Mouse (Mus musculus) spleen, adult 18-20 months (tissue): ENCODE data around the gene Wwc2.

Source experiments
- DNase-seq, 2 experiments: peaks; one replicate each; pipeline ENCODE4 v3.0.0; 2022; ENCODE audit warnings: mixed read lengths in 2 of 2

The Wwc2 gene

GRCm38 (mm10) chr8:47989211-47989610 lies 1.5 kb downstream of the Wwc2 start:
- no peak for DNase-seq

DNA sequence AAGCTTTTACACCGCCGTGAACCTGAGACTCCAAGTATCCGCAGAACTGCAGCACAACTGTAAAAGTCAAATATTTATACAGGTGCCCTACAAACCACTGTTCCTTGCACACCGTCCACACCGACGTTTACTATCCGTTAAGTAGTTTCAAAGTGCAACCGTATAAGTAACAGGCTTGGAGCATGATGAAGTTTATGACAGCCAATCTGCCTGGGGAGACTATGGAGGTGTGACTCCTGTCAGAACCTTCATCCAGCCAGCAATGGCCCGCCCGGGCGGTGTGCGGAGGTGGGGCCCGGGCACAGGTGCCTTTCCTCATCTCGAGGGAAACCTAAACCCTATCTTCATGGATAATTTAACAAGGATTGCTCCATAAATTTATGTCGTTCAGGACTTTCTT lies 2.6 kb downstream of the Wwc2 start:
- no peak for DNase-seq

- DNase-seq = no peak
These were observed 5.1 kb downstream of the Wwc2 start for GRCm38 (mm10) chr8:47985644-47986043.

GRCm38 (mm10) chr8:47985243-47985642 lies 5.5 kb downstream of the Wwc2 start:
- DNase-seq = no peak

- no peak for DNase-seq
These were observed 9.6 kb downstream of the Wwc2 start for GRCm38 (mm10) chr8:47981075-47981474.

DNA sequence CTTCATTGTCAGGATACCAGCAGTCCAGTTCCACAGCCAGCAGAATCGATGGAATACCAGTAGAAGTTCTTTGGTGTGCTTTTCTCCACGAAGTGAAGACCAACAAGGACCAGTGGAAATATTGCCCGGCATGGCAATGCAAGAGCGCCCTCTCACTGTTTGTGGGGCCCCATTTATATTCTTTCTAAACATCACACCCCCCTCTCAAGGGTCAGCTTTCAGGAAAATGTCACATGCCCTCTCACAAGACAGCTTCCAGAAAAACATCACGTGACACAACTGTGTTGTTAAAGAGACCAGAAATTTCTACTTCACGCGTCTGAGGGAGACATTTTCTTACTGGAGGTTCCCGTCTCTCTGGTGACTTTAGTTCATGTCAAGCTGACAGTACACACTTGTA lies 10.8 kb downstream of the Wwc2 start:
- DNase-seq = no peak

DNA sequence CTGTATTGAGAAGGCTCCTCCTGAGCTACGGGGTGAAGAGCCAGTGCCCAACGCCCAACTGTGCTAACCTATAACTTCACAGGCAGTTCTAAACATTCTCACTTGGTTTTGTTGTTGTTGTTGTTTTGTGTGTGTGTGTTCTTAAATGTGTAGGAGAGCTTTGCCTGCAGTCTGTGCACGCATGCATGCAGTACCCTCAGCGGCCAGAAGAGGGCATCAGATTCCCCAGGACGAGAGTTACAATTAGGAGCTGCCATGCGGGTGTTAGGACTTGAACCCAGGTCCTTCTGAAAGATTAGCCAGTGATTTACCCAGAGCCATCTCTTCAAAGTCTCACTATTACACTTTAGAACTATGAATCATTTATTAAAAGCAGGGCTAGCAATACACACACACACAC lies 12.0 kb downstream of the Wwc2 start:
- peak in 1 of 2 experiments; percentile 31 for DNase-seq

DNA sequence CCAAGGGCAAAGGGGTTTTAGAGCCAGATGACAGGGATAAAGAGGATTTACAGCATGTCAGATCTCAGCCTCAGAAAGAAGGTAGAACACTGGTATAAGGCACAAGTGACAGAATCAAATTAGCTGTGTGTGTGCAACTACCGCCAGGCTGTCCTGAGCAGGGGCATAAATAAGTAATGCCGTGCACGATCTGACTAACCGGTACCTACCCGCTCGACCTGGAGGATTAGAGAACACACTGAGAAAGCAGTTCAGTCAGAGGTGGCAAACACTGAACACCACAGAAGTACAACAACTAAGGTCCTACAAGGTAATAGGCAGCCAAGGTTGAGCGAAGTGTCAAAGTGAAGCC lies 15.8 kb downstream of the Wwc2 start:
- no peak for DNase-seq

DNA sequence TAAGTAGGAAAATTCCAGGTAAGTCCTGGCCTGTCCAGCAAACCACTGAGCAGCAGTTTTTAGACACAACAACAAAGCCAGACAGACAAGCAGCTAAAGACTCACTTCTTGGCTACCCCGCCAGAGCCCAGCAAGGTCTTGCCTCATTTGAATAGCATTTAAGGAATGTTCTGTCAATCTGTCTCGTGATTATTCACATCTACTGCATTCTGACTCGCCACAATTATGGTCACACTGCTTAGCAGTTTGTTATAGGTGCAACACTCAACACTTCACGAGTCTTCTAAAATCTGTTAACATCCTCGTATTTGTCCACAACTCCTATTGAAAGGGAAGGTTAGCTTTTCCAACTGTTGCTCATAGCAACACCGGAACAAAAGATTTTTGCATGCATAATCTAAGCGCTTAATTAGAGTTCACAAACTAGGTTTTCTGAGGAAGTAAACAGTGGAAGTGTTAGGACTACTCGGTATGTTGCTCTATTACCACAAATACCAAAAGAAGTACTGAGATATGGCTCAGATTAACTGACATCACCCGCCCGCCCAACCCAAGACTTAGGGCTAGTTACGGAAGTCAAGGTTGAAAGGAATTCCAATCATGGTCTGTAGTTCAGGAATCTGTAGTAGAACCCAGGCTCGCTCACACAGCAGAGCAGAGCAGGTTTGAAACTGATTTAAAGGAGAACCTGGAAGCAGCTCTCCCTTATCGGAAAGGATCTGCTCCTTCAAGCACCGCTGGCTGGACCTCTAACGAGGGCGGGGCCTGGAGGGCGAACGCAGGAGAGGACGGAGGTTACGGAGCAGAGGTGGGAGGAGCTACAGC lies 16.4 kb downstream of the Wwc2 start:
- DNase-seq = no peak

GRCm38 (mm10) chr8:47971121-47971520 lies 19.6 kb downstream of the Wwc2 start:
- no peak for DNase-seq

DNA sequence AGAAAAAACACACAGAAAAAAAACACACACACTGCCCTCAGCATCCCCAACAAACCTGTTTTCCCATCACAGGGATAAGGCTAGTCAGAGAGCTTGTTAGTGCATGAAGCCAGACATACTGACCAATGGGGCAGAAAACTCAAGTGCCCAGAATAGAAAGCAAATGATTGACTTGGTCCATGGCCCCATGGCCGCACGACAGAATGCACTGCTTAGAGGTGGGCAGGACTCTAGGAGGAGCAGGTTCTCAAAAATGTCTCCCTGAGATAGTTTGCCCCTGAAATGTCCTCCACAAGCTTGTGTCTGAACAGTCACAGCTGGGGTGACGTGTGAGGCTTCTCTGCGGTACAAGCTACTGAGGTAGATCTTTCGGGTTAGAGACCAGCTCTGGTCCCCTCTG lies 20.1 kb downstream of the Wwc2 start:
- no peak for DNase-seq

GRCm38 (mm10) chr8:47967045-47967920 lies 23.4 kb downstream of the Wwc2 start:
- no peak for DNase-seq

DNA sequence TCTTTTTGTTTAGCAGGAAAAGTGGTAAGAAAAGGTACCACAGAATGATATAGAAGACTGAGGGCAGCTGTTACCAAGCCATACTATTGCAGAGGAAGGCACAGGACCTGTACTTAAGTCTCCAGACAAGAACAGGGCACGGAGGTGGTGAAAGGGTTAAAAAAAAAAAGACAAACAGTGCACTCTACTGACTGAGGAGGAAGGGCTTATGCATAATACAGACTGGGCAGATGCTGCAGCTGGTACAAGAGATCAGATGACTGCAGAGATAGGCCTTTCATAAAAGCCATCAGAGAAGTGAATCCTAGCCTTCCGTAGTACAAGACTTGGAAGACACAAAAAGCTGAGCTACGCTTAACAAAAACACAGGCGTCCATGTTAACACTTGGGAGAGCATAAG lies 28.2 kb downstream of the Wwc2 start:
- no peak for DNase-seq

DNA sequence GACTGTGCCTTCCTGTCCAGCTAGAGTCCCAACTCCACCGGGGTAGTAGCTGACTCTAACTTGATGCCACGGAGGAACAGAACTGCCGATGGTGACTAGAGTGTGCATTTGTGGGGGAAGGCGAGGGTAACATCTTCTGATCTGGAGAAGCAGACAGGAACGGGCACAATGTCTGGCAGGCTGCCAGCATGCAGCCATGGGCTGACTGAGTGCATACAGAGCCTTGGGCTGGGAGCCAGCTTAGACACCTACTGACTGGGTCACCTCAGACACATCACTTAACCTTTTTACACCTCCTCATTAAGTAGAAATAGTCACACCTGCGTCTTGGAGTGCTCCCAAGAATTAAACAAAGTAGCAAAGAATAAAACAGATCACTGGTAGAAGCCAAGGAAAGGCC lies 28.7 kb downstream of the Wwc2 start:
- DNase-seq = no peak

GRCm38 (mm10) chr8:47957560-47957959 lies 33.2 kb downstream of the Wwc2 start:
- no peak for DNase-seq

DNA sequence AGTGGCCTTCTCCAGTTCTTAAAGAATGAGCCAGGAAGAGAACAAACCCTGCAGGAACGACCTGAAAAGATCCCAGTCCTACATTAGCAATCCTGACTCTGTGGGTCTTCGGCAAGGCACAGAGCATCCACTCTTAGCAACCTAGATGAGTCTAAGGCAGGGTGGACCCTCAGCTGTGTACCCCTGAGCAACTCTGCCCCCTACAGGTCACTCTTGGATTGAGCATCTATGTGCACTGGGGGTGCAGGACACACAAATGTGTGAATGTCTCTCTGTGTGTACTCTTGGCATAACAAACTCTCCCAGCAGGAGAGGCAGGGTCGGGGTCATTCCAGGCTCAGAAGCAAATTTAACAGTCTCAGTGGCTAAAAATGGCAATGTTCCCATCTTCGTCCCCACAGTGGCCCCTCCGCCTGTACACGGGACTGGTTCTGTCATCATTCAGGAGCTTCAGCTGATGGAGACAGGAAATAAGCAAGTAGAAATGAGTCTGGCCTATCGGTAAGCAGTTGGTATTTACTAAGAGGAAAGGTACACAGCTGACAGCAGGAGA lies 39.3 kb downstream of the Wwc2 start:
- peak; percentile 17 to 60 for DNase-seq

DNA sequence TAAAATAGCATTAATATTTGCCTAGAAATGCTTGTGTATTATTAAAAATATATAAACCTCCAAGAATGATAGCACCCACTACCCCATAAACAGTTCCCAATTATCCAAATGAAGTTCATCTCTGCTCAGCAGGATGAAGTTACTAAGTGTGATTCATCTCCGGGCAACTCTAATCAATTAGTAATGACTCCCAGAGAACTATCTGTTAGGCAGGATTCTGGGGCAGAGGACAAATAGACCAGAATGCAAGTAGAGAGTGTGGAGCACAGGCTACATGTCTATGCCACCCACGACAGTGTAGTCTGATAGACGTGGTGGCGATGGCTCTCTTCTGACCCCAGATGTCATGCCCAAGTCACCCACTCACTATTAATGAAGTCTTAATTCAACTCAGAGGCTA lies 41.9 kb downstream of the Wwc2 start:
- DNase-seq = no peak

- peak in 1 of 2 experiments; percentile 19 for DNase-seq
These were observed 42.8 kb downstream of the Wwc2 start for GRCm38 (mm10) chr8:47947672-47948618.

DNA sequence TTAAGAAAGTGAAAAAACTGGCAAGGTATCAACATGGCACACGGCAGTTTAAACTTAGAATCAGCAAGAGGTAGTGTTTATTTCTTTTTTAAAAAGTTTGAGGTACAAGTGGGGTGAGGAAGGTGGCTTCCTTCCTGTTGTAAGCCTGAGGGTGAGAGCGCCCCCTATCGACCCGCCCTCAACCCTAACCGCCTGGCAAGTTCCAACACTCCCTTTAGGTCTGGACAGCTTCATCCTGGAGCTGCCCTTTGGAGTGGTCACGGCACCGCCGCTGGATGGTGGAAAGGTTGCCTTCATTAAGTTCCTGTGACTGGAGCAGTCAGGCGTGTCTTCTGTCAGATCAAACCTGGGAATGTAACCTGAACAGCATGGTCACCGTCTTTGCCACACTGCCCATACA lies 47.7 kb downstream of the Wwc2 start:
- peak; percentile 21 to 56 for DNase-seq

DNA sequence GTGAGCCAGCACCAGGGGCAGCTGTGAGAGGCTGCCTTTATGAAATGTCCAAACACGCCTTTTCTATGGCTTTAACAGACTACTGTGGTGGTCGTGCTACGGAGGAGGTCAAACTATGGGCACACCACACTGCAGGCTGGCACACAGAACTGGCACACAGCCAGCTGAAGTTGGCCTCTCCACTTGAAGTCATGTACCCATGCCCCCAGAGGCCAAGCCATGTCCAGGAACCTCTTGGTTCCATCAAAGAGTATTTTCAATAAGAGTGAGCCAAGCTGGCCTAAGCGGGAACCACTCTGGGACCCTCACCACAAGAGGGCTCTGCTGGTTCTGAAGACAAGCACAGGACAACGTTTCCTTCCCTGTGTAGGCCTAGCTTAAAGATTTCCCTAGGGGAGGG lies 49.7 kb downstream of the Wwc2 start:
- DNase-seq = no peak

- DNase-seq = no peak
These were observed 50.5 kb downstream of the Wwc2 start for GRCm38 (mm10) chr8:47939933-47940870.
